Mouse (Mus musculus): ENCODE data around the gene Micu1. TPM values are rescaled to one million over a fixed set of nuclear protein-coding genes. Genes with fewer than 3 reads are reported as not detected.
A peak's percentile ranks its signal among the peaks of the same experiment; 100 is the strongest.

The Micu1 gene
- total RNA-seq, 1 experiment from 2014 or later, result 32.8 TPM

GRCm38 (mm10) chr10:59907080-59907609 lies 204.9 kb downstream of the Micu1 start:
- ATAC-seq (replicated peaks; ENCODE audit: insufficient number of reproducible peaks, low FRiP score, low TSS enrichment, poor library complexity, severe bottlenecking), result no peak

DNA sequence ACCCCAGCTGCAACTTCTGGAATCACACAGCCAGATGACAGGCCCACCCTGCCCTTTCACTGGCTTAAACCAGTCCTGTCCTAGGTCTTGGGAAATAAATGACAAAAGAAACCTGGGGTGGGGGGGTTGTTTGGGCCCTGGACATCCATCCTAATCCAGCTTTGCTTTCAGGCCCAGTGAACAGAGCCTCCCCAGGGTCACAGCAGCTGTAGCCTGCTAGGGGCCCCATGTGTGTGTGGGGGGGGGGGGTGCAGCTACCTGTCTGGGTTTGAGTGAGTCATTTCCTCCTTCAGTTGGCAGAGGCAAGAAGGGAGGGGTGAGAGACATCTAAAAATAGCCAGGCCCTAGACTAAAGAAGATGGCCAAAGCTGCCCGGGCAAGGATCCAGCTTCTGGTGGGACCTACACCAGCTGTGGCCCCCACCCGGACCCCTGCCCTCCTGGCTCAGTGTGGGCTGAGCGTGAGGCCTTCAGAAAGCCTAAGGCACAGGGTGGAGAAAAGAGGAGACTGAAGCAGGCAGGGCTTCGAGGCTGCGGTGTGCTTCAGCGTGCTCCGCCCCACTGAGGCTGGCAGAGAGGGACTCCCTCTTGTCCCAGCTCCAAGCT lies 205.5 kb downstream of the Micu1 start:
- peak; percentile 25; the same call in 1 of the 2 replicates for ATAC-seq (replicated peaks; ENCODE audit: insufficient number of reproducible peaks, low FRiP score, low TSS enrichment, poor library complexity, severe bottlenecking)

GRCm38 (mm10) chr10:59908776-59909315 lies 206.6 kb downstream of the Micu1 start:
- no peak for ATAC-seq (replicated peaks; ENCODE audit: insufficient number of reproducible peaks, low FRiP score, low TSS enrichment, poor library complexity, severe bottlenecking)

GRCm38 (mm10) chr10:59909357-59909847 lies 207.1 kb downstream of the Micu1 start:
- ATAC-seq (replicated peaks; ENCODE audit: insufficient number of reproducible peaks, low FRiP score, low TSS enrichment, poor library complexity, severe bottlenecking), result no peak

DNA sequence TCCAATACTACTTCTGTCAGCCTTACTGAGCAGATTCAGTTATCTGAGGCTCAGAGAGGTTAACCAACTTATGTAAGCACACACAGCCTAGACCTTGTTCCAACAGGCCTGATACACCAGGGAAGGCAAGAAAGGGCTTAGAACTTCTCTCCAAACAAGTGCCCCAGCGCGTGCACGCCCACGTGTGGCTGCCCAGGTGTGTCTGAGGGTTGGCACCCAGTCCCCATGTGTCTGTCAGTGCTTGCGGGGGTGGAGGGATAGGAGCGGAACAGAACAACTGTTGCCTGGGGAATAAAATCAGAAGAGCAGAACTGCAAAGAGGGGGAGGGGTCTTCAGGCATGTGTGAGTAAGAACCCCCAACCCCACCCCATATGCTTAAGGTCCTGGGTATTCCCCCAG lies 208.8 kb downstream of the Micu1 start:
- no peak for ATAC-seq (replicated peaks; ENCODE audit: insufficient number of reproducible peaks, low FRiP score, low TSS enrichment, poor library complexity, severe bottlenecking)

- ATAC-seq (replicated peaks; ENCODE audit: insufficient number of reproducible peaks, low FRiP score, low TSS enrichment, poor library complexity, severe bottlenecking), result no peak
Measured at GRCm38 (mm10) chr10:59911561-59912198, 209.4 kb downstream of the Micu1 start.

Other genes starting within 250 kb of the Micu1 start
- gene Gm10322, start 86.4 kb upstream of the Micu1 start, total RNA-seq (2017), result not detected in 3 replicates
- gene Mcu, start 85.8 kb upstream of the Micu1 start, total RNA-seq (2017), result 14.7 to 23.8 TPM (median 23.2 TPM) in 3 replicates
- 29.6 to 41.9 TPM (median 30.0 TPM) in 3 replicates for gene Dnajb12, start 177.1 kb downstream of the Micu1 start, total RNA-seq (2017)
- 29.5 to 34.2 TPM (median 34.2 TPM) in 3 replicates for gene Ddit4, start 249.4 kb downstream of the Micu1 start, total RNA-seq (2017)

Measured in monocyte, adult 5-6 weeks (primary cell).